Mouse (Mus musculus): ENCODE data around the gene Hipk2. TPM values are rescaled to one million over a fixed set of nuclear protein-coding genes. Genes with fewer than 3 reads are reported as not detected.

The Hipk2 gene
- total RNA-seq, 2 experiments from 2014 or later: 52.4 to 60.9 TPM

- intact Hi-C loops (cut with DNase I): no loop called here
- no peak for DNase-seq (ENCODE audit: low spot score in 2 of 2)
Observed at GRCm38 (mm10) chr6:38810121-38810475, 65.9 kb downstream of the Hipk2 start.

- intact Hi-C loops (cut with DNase I): no loop called here
- DNase-seq (ENCODE audit: low spot score in 2 of 2): no peak
Observed at GRCm38 (mm10) chr6:38809396-38810120, 66.4 kb downstream of the Hipk2 start.

- DNase-seq (ENCODE audit: low spot score in 2 of 2): no peak
Observed at GRCm38 (mm10) chr6:38808317-38808716, 67.6 kb downstream of the Hipk2 start.

GRCm38 (mm10) chr6:38806963-38807445, 69.0 kb downstream of the Hipk2 start:
- intact Hi-C loops (cut with DNase I): no loop called here
- DNase-seq (ENCODE audit: low spot score in 2 of 2): no peak

More at GRCm38 (mm10) chr6:38808317-38808716, 67.6 kb downstream of the Hipk2 start:
- intact Hi-C loops (cut with DNase I): no loop called here

- DNase-seq (ENCODE audit: low spot score in 2 of 2): no peak
- intact Hi-C loops (cut with DNase I): no loop called here
Observed at GRCm38 (mm10) chr6:38805612-38806011, 70.4 kb downstream of the Hipk2 start.

GRCm38 (mm10) chr6:38801252-38801651, 74.7 kb downstream of the Hipk2 start:
- intact Hi-C loops (cut with DNase I): no loop called here
- DNase-seq (ENCODE audit: low spot score in 2 of 2): no peak

- no peak for DNase-seq (ENCODE audit: low spot score in 2 of 2)
- intact Hi-C loops (cut with DNase I): no loop called here
Observed at GRCm38 (mm10) chr6:38797548-38797947, 78.4 kb downstream of the Hipk2 start.

GRCm38 (mm10) chr6:38796993-38797392, 79.0 kb downstream of the Hipk2 start:
- intact Hi-C loops (cut with DNase I): no loop called here
- DNase-seq (ENCODE audit: low spot score in 2 of 2): no peak

GRCm38 (mm10) chr6:38796388-38796787, 79.6 kb downstream of the Hipk2 start:
- no peak for DNase-seq (ENCODE audit: low spot score in 2 of 2)
- intact Hi-C loops (cut with DNase I): no loop called here

- intact Hi-C loops (cut with DNase I): no loop called here
- DNase-seq (ENCODE audit: low spot score in 2 of 2): no peak
Observed at GRCm38 (mm10) chr6:38795096-38795816, 80.7 kb downstream of the Hipk2 start.

GRCm38 (mm10) chr6:38792966-38793365, 83.0 kb downstream of the Hipk2 start:
- no peak for DNase-seq (ENCODE audit: low spot score in 2 of 2)
- intact Hi-C loops (cut with DNase I): no loop called here

- DNase-seq (ENCODE audit: low spot score in 2 of 2): no peak
- intact Hi-C loops (cut with DNase I): no loop called here
Observed at GRCm38 (mm10) chr6:38789221-38789810, 86.6 kb downstream of the Hipk2 start.

GRCm38 (mm10) chr6:38787811-38788509, 88.0 kb downstream of the Hipk2 start:
- DNase-seq (ENCODE audit: low spot score in 2 of 2): peak in 1 of 2 experiments; percentile 28
- intact Hi-C loops (cut with DNase I): no loop called here

- intact Hi-C loops (cut with DNase I): no loop called here
Observed at GRCm38 (mm10) chr6:38787134-38787533, 88.8 kb downstream of the Hipk2 start.

GRCm38 (mm10) chr6:38785747-38786146, 90.2 kb downstream of the Hipk2 start:
- intact Hi-C loops (cut with DNase I): no loop called here

More at GRCm38 (mm10) chr6:38787134-38787533, 88.8 kb downstream of the Hipk2 start:
- no peak for DNase-seq (ENCODE audit: low spot score in 2 of 2)

GRCm38 (mm10) chr6:38779411-38779810, 96.6 kb downstream of the Hipk2 start:
- intact Hi-C loops (cut with DNase I): no loop called here
- no peak for DNase-seq (ENCODE audit: low spot score in 2 of 2)

More at GRCm38 (mm10) chr6:38785747-38786146, 90.2 kb downstream of the Hipk2 start:
- no peak for DNase-seq (ENCODE audit: low spot score in 2 of 2)

GRCm38 (mm10) chr6:38778887-38779286, 97.1 kb downstream of the Hipk2 start:
- no peak for DNase-seq (ENCODE audit: low spot score in 2 of 2)
- intact Hi-C loops (cut with DNase I): no loop called here

- DNase-seq (ENCODE audit: low spot score in 2 of 2): no peak
- intact Hi-C loops (cut with DNase I): no loop called here
Observed at GRCm38 (mm10) chr6:38776000-38776584, 99.9 kb downstream of the Hipk2 start.

- intact Hi-C loops (cut with DNase I): no loop called here
- DNase-seq (ENCODE audit: low spot score in 2 of 2): no peak
Observed at GRCm38 (mm10) chr6:38772836-38773518, 103.0 kb downstream of the Hipk2 start.
